Mouse (Mus musculus) heart, adult 8-10 months (tissue): ENCODE results near the gene Mtif3. TPM values are rescaled to one million over a fixed set of nuclear protein-coding genes. Genes with fewer than 3 reads are reported as not detected.
A peak's percentile ranks its signal among the peaks of the same experiment; 100 is the strongest.

Experiments
- DNase-seq: peaks from one replicate; pipeline ENCODE4 v3.0.0; 2022; ENCODE audit warnings: low spot score
- total RNA-seq, 4 experiments: library from RNA; stranded (reverse); gene quantifications; 2 replicates each; pipeline ENCODE4 v1.2.4; 2022

The Mtif3 gene
- 10 to 100 TPM; 26.8 to 38.0 (median 31.5) TPM for total RNA-seq

- DNase-seq = peak; percentile 83
These were observed at the start of gene Mtif3 for GRCm38 (mm10) chr5:146963118-146963936. Mtif3 (minus strand) TSS chr5:146963800.

- DNase-seq = no peak
These were observed 47.7 kb upstream of the Mtif3 start for GRCm38 (mm10) chr5:147011333-147011732.

- no peak for DNase-seq
These were observed 39.7 kb upstream of the Mtif3 start for GRCm38 (mm10) chr5:147003303-147003702.

- no peak for DNase-seq
These were observed 37.7 kb upstream of the Mtif3 start for GRCm38 (mm10) chr5:147001312-147001711.

GRCm38 (mm10) chr5:146998802-146999201 is 35.2 kb upstream of the Mtif3 start:
- no peak for DNase-seq

- no peak for DNase-seq
These were observed 33.2 kb upstream of the Mtif3 start for GRCm38 (mm10) chr5:146996812-146997211.

GRCm38 (mm10) chr5:146994973-146995372 is 31.4 kb upstream of the Mtif3 start:
- no peak for DNase-seq

- peak; percentile 42 for DNase-seq
These were observed 29.9 kb upstream of the Mtif3 start for GRCm38 (mm10) chr5:146993509-146993908.

GRCm38 (mm10) chr5:146989051-146989450 is 25.5 kb upstream of the Mtif3 start:
- DNase-seq = no peak

GRCm38 (mm10) chr5:146987588-146987987 is 24.0 kb upstream of the Mtif3 start:
- no peak for DNase-seq

GRCm38 (mm10) chr5:146985725-146986433 is 22.3 kb upstream of the Mtif3 start:
- no peak for DNase-seq

GRCm38 (mm10) chr5:146983216-146983615 is 19.6 kb upstream of the Mtif3 start:
- DNase-seq = peak; percentile 61

GRCm38 (mm10) chr5:146981376-146981775 is 17.8 kb upstream of the Mtif3 start:
- no peak for DNase-seq

GRCm38 (mm10) chr5:146974781-146975123 is 11.2 kb upstream of the Mtif3 start:
- DNase-seq = no peak

GRCm38 (mm10) chr5:146973858-146974780 is 10.5 kb upstream of the Mtif3 start:
- DNase-seq = no peak

GRCm38 (mm10) chr5:146973353-146973752 is 9.8 kb upstream of the Mtif3 start:
- DNase-seq = no peak

GRCm38 (mm10) chr5:146971776-146972561 is 8.4 kb upstream of the Mtif3 start:
- no peak for DNase-seq

- DNase-seq = no peak
These were observed 5.2 kb upstream of the Mtif3 start for GRCm38 (mm10) chr5:146968695-146969393.

- no peak for DNase-seq
These were observed 308 bp upstream of the Mtif3 start for GRCm38 (mm10) chr5:146963937-146964278.

- no peak for DNase-seq
These were observed 6.9 kb downstream of the Mtif3 start for GRCm38 (mm10) chr5:146956678-146957077.

- DNase-seq = no peak
These were observed 7.9 kb downstream of the Mtif3 start for GRCm38 (mm10) chr5:146955651-146956050.
